Mouse (Mus musculus) midbrain, embryonic 16.5 days (tissue): Measurements from ENCODE around the gene BC005537. TPM values are rescaled to one million over a fixed set of nuclear protein-coding genes. Genes with fewer than 3 reads are reported as not detected.

Experiments used
- ATAC-seq: fragments of 200-750 bp; cut with Nextera tagmentation; 2 replicates; pipeline ENCODE4 v1.8.0; 2017; ENCODE audit warnings: moderate TSS enrichment
- H3K27ac ChIP-seq: fragments of 300-500 bp; sonication (generic); 2 replicates; pipeline ENCODE4 v1.5.1; 2014; ENCODE audit warnings: mild to moderate bottlenecking, low read length, mixed read lengths
- H3K27me3 ChIP-seq: fragments of 300-500 bp; sonication (generic); 2 replicates; pipeline ENCODE4 v1.6.1; 2014; ENCODE audit warnings: low read depth, low read length, mixed read lengths; ENCODE audit not compliant: control insufficient read depth, insufficient read depth
- H3K36me3 ChIP-seq: fragments of 300-500 bp; sonication (generic); 2 replicates; pipeline ENCODE4 v1.6.1; 2014; ENCODE audit warnings: mild to moderate bottlenecking, low read length, moderate library complexity, mixed read lengths; ENCODE audit not compliant: control insufficient read depth, insufficient read depth
- H3K4me1 ChIP-seq: fragments of 300-500 bp; sonication (generic); 2 replicates; pipeline ENCODE4 v1.6.1; 2014; ENCODE audit warnings: mild to moderate bottlenecking, low read length, mixed read lengths; ENCODE audit not compliant: control insufficient read depth, insufficient read depth
- H3K4me2 ChIP-seq: fragments of 300-500 bp; sonication (generic); 2 replicates; pipeline ENCODE4 v1.6.1; 2014; ENCODE audit warnings: mild to moderate bottlenecking, low read length, mixed read lengths
- H3K4me3 ChIP-seq: fragments of 300-500 bp; sonication (generic); 2 replicates; pipeline ENCODE4 v1.5.1; 2014; ENCODE audit warnings: low read depth, mild to moderate bottlenecking, low read length, moderate library complexity, mixed read lengths
- H3K9ac ChIP-seq: fragments of 300-500 bp; sonication (generic); 2 replicates; pipeline ENCODE4 v1.6.1; 2014; ENCODE audit warnings: low read depth, low read length, mixed read lengths
- H3K9me3 ChIP-seq: fragments of 300-500 bp; sonication (generic); replicated peaks from 2 replicates; pipeline ENCODE4 v1.6.1; 2014; ENCODE audit warnings: mild to moderate bottlenecking, low read length, mixed read lengths; ENCODE audit not compliant: control insufficient read depth, poor library complexity, severe bottlenecking
- WGBS: fragments of 180-500 bp; shearing (Covaris S2); extraction: QIAGEN DNeasy Blood & Tissue Kit; methylation state at CpG from one replicate; pipeline ENCODE4 v1.1.7; 2014; 5-methylcytosine and 5-hydroxymethylcytosine counted together
- polyA plus RNA-seq: library from polyadenylated mRNA; unstranded; fragments of >200 nt; fragmentation: Nextera tagmentation; extraction: Ambion mirVana; gene quantifications from 2 replicates; pipeline ENCODE4 v1.2.1, GENCODE M21; 2015

Gene BC005537
- polyA plus RNA-seq, 1 experiment from 2014 or later, result 19.8 TPM

DNA sequence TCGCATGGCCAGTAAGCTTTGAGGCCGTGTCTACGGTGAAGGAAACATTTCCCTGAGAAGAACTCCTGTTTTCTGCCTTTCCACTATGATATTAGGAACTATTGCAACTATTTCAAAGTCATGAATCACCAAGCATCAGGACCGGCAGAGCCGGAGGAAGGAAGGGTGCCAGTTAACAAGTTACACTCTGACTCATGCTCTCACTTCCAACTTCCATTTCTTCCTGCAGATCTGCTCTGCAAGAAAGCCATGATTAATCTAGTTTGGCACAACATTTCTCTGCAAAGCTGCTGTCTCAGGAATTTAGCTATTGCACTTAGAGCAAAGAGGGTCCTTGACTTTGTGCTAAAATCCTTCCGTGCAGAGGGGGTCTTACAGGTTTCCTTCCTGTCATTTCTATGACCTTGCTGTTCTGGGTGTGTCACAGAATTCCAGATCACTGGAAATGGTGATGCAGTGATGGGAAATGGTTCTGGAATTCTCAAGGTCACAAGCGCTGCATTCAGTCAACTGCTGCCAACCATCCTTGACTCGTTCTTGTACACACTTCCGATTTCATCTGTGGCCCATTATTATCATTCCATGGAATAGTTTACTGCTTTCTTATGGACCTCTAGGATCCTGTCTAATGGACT lies 8.9 kb upstream of the BC005537 start:
- H3K4me3 ChIP-seq, result no peak overlapping the region
- H3K4me1 ChIP-seq, result no peaks in the 10 kb centered on the region
- ATAC-seq, result no peak
- 93% methylated on average over 9 of the region's 9 CpGs for WGBS
- H3K27ac ChIP-seq, result no peak overlapping the region
- no peak overlapping the region for H3K9ac ChIP-seq
- H3K9me3 ChIP-seq, result no peaks in the 10 kb centered on the region
- H3K27me3 ChIP-seq, result no peaks in the 10 kb centered on the region
- H3K36me3 ChIP-seq, result no peaks in the 10 kb centered on the region
- H3K4me2 ChIP-seq, result no peak overlapping the region

GRCm38 (mm10) chr13:24798686-24799085 lies 2.8 kb upstream of the BC005537 start:
- Histone ChIP-seq H3K9ac (no peak overlapping the region), H3K36me3 (no peaks in the 10 kb centered on the region), H3K27ac (no peak overlapping the region), H3K9me3 (no peaks in the 10 kb centered on the region), H3K27me3 (no peaks in the 10 kb centered on the region), H3K4me1 (peaks cover 14% of the 10 kb centered on the region), H3K4me2 (no peak overlapping the region), H3K4me3 (no peak overlapping the region)
- ATAC-seq, result no peak
- 98% methylated on average over 4 of the region's 4 CpGs for WGBS

- Histone ChIP-seq H3K27me3 (no peaks in the 10 kb centered on the region), H3K4me1 (peaks cover 20% of the 10 kb centered on the region), H3K4me2 (peak overlapping the region; percentile 76), H3K27ac (no peak overlapping the region), H3K9ac (no peak overlapping the region), H3K9me3 (no peaks in the 10 kb centered on the region), H3K36me3 (no peaks in the 10 kb centered on the region), H3K4me3 (peak overlapping the region; percentile 61; the same call in 1 of the 2 replicates)
- WGBS, result 70% methylated on average over 5 of the region's 5 CpGs
- no peak for ATAC-seq
These were observed 2.1 kb upstream of the BC005537 start for GRCm38 (mm10) chr13:24799378-24799777.

GRCm38 (mm10) chr13:24799925-24800673 lies 1.4 kb upstream of the BC005537 start:
- Histone ChIP-seq H3K9ac (peak overlapping the region; percentile 43), H3K4me2 (peak overlapping the region; percentile 76), H3K9me3 (no peaks in the 10 kb centered on the region), H3K4me3 (peak overlapping the region; percentile 61), H3K27ac (peak overlapping the region; percentile 74), H3K4me1 (peaks cover 24% of the 10 kb centered on the region), H3K36me3 (no peaks in the 10 kb centered on the region), H3K27me3 (no peaks in the 10 kb centered on the region)
- WGBS, result under 1% methylated on average over 31 of the region's 31 CpGs
- ATAC-seq, result peak; percentile 36

- Histone ChIP-seq H3K9me3 (no peaks in the 10 kb centered on the region), H3K27me3 (no peaks in the 10 kb centered on the region), H3K27ac (peak overlapping the region; percentile 97), H3K4me3 (peak overlapping the region; percentile 61), H3K4me1 (peaks cover 24% of the 10 kb centered on the region), H3K36me3 (no peaks in the 10 kb centered on the region), H3K4me2 (peak overlapping the region; percentile 76), H3K9ac (peak overlapping the region; percentile 88)
- ATAC-seq, result peak; percentile 97
- under 1% methylated on average over 42 of the region's 42 CpGs for WGBS
These were observed 666 bp upstream of the BC005537 start for GRCm38 (mm10) chr13:24800674-24801307.

- under 1% methylated on average over 26 of the region's 26 CpGs for WGBS
- no peak for ATAC-seq
- H3K4me2 ChIP-seq, result peak overlapping the region; percentile 94
These were observed 754 bp downstream of the BC005537 start for GRCm38 (mm10) chr13:24802131-24802691.

GRCm38 (mm10) chr13:24803196-24803595 lies 1.7 kb downstream of the BC005537 start:
- H3K27ac ChIP-seq, result no peak overlapping the region
- peaks cover 5% of the 10 kb centered on the region; the same call in 1 of the 2 replicates for H3K36me3 ChIP-seq
- no peak for ATAC-seq
- WGBS, result 10% methylated on average over 2 of the region's 2 CpGs
- peak overlapping the region; percentile 45; the same call in 1 of the 2 replicates for H3K9ac ChIP-seq
- H3K4me3 ChIP-seq, result peak overlapping the region; percentile 61
- no peaks in the 10 kb centered on the region for H3K9me3 ChIP-seq
- H3K4me1 ChIP-seq, result peaks cover 24% of the 10 kb centered on the region
- H3K27me3 ChIP-seq, result no peaks in the 10 kb centered on the region
- H3K4me2 ChIP-seq, result peak overlapping the region; percentile 94

More at GRCm38 (mm10) chr13:24802131-24802691, 754 bp downstream of the BC005537 start:
- H3K27ac ChIP-seq, result no peak overlapping the region
- H3K4me1 ChIP-seq, result peaks cover 24% of the 10 kb centered on the region
- H3K4me3 ChIP-seq, result peak overlapping the region; percentile 61
- H3K27me3 ChIP-seq, result no peaks in the 10 kb centered on the region
- peaks cover 3% of the 10 kb centered on the region; the same call in 1 of the 2 replicates for H3K36me3 ChIP-seq
- peak overlapping the region; percentile 88 for H3K9ac ChIP-seq
- no peaks in the 10 kb centered on the region for H3K9me3 ChIP-seq

GRCm38 (mm10) chr13:24806079-24806478 lies 4.6 kb downstream of the BC005537 start:
- no peak overlapping the region for H3K4me3 ChIP-seq
- H3K36me3 ChIP-seq, result peaks cover 17% of the 10 kb centered on the region
- H3K27me3 ChIP-seq, result no peaks in the 10 kb centered on the region
- H3K4me2 ChIP-seq, result no peak overlapping the region
- H3K9ac ChIP-seq, result no peak overlapping the region
- H3K9me3 ChIP-seq, result no peaks in the 10 kb centered on the region
- no peak overlapping the region for H3K27ac ChIP-seq
- H3K4me1 ChIP-seq, result peaks cover 22% of the 10 kb centered on the region
- ATAC-seq, result no peak
